Mouse (Mus musculus) MEL (cell line): ENCODE measurements at regions not wholly inside any gene's neighbourhood (a gene's known extent, or its start where the extent isn't known, plus 50 kb on each side); places are given as distances from the start of the nearest gene placed in this dataset.

ENCODE experiments used
- EP300 ChIP-seq, 2 experiments: IDR thresholded peaks; 2 replicates each; pipeline ENCODE4 v1.6.1; 2011; ENCODE audit warnings: improper control_type of control experiment in 2 of 2, low read length in 2 of 2, low read depth in 1 of 2, mild to moderate bottlenecking in 1 of 2
- ZC3H11A ChIP-seq: IDR thresholded peaks from 2 replicates; pipeline ENCODE4 v1.6.1; 2012; ENCODE audit warnings: low read depth, mild to moderate bottlenecking, inconsistent platforms, low read length, improper control_type of control experiment

GRCm38 (mm10) chr5:148724470-148724869 is 171.9 kb upstream of the Ubl3 start:
- TF ChIP-seq ZC3H11A (no peak), EP300 (IDR thresholded peaks at IDR 0.05; ENCODE audit: low read depth in 1 of 2, low read length in 2 of 2) (0 out of 4 replicates have a peak, but pooled peaks of 1 of the 2 experiments have one; percentile 23)
